Mouse (Mus musculus): ENCODE data around the gene Kncn.

The Kncn gene

DNA sequence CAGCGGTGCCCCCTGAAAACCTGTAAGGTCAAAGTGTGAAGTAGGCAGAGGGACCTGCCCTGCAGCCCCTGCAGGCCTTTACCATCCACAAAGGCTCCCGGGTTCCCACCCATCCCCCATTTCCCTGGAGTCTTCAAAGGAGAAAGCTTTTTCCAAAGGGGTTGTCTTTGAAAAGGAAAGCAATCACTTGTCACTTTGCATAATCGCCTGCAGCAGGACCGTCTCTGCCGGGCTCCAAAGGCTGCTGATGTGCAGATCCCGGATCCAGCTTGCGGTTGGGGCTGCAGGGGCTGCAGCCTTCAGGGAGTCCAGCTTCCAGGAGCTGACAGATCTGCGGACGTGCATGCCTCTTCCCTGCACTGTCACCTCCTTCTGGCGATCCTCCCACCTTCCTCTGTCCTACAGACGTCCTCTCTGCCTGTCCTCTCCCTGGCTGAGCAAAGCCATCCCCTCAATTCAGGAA is 6.0 kb upstream of the Kncn start:
- DNase-seq (ENCODE audit: extremely low read depth, insufficient read length, low spot score): no peak

DNA sequence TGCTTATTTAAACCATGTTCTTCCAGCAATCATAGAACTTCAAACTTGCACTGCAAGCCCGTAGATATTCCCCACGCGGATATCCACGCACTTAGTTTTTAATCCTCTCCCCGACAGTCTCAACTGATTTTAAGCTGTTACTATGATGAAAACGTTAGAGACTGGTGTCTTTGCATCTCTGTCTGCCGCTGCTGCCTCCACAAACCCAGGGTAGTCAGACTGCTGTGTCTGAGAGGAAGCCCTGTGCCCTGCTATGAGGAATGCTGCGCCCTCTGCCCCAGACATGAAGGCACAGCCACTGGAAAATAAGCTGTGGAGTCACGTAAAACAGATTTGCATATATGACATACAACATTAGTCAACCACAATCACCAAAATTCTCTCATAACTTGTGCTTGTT is 5.4 kb upstream of the Kncn start:
- DNase-seq (ENCODE audit: extremely low read depth, insufficient read length, low spot score): no peak

DNA sequence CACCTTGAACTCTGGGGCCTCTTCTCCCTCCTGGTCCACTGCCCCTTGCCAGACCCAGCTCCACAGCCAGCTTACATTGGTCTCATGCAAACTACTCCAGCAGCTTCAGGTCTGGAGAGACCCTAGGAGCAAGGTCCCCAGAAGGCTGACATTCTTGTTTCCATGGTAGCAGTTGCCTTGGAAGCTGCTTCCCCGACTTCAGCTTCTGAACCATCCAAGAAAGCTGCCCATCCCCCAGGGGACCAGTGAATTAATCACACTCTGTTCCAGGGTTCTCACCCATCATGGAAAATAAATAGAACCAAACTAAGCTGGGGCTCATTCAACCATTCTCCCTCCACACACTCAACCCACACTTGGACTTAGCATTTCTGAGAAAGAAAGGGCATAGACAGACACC is 3.0 kb upstream of the Kncn start:
- no peak for DNase-seq (ENCODE audit: extremely low read depth, insufficient read length, low spot score)

DNA sequence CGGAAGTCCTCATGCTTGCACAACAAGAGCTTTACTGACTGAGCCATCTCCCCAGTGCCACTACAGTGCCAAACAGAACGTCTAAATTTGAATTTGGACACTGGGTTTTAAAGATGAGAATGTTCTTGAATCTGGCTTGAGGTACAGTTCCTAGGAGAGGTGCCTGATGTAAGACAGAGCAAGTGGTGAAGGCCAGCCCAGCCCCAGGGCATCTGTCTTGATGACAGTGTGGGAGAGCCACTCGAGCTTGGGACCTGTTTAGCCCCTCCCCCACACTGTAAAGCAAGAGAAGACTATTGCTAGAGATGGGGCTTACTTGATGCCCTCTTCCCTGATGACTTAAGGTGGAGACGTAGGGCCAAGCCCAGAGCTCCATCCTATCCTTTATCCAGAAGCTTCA is 2.0 kb upstream of the Kncn start:
- no peak for DNase-seq (ENCODE audit: extremely low read depth, insufficient read length, low spot score)

DNA sequence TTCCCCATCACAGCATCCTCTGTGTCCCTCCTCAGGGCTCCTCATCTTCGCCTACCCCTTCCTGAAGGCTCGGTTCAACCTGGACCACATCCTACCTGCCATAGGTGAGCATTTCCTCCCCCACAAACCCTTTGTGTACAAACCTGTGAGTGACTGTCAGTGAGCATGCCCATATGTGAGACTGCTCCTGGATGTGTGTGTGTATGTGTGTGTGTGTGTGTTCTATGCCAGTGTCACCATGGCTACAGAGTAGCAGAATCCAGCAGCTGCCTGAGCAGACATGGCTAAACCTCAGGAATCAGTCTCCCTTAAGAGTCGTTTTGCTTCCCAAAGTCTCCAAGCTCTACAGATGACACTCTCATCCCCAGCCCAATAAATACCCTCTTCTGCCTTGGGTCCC is 1.6 kb downstream of the Kncn start:
- no peak for DNase-seq (ENCODE audit: extremely low read depth, insufficient read length, low spot score)

DNA sequence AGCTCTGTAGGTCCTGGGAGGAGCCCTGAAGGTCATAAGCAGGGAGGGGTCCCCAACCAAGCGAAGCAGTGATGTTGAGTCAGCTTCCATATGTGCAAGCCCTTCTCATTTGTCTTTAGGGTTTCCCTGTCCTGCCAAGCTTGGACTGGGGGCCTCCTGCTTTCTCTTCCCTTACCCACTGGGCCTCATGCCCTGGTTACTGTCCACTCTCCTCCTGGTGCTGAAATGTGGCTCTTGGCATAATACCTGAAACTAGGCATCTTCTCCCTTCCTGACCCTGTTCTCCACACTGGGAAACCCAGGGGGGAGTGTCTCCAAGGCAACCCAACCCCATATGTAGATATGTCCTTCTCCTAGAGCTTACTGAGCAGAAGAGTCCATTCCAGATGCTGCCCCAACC is 2.7 kb downstream of the Kncn start:
- DNase-seq (ENCODE audit: extremely low read depth, insufficient read length, low spot score): no peak

DNA sequence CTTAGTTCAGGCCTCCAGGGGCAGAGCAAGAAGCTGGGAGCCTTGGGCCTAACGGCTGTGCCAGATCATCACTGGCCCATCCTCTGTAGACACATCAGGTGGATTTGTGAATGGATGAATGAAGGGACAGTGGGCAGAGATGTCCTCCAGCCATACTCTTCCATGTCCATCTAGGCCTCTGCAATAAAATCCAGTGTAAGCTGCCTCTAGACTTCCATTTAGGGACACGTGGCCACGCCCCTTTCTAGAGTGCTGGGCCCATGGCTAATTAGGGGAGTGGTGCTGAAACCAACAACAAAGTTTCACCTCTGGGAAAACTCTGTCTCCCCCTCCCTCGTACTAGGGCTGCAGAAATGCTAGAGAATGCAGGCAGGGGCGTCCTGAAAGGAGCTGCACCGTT is 5.9 kb downstream of the Kncn start:
- no peak for DNase-seq (ENCODE audit: extremely low read depth, insufficient read length, low spot score)

DNA sequence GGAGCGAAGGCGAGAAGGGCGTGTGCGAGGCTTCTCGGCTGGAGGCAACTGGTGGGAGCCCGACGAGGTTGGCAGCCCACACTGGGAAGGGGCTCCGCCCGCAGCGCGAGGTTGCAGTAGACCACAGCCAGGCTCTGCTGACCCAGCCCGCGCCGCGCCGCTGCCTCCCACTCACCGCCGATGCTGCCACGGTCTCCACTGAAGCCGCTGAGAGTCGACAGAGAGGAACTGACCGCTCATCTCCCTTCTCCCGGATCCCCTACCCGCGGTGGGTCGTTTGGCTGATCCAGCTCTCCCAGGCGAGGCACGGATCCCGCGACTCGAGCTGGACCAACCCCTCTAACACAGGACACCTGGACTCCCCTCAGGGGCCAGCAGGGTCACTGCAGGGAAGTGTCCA is 6.4 kb downstream of the Kncn start, which contains the start of gene 6430628N08Rik:
6430628N08Rik (plus strand) TSS at position 113 of the 400 bp plus-strand sequence.
- DNase-seq (ENCODE audit: extremely low read depth, insufficient read length, low spot score): no peak

DNA sequence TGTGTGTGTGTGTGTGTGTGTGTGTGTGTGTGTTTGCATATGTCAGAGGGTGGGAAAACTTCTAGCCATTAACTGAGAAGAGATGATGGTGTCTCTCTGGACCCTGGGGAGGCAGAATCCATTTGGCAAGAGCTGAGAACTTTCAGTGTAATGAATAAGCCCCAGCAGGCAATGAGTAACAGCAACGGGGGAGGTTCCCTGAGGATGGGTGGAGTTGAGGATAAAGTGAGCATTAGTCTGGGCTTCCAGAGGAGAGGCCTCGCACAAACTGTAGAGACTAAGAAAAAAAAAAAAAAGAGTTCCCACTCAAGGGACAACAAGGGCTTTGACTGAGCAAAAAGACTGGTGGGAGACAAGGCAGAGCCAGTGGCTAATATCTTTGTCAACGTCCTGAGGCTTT is 10.1 kb downstream of the Kncn start:
- no peak for DNase-seq (ENCODE audit: extremely low read depth, insufficient read length, low spot score)

DNA sequence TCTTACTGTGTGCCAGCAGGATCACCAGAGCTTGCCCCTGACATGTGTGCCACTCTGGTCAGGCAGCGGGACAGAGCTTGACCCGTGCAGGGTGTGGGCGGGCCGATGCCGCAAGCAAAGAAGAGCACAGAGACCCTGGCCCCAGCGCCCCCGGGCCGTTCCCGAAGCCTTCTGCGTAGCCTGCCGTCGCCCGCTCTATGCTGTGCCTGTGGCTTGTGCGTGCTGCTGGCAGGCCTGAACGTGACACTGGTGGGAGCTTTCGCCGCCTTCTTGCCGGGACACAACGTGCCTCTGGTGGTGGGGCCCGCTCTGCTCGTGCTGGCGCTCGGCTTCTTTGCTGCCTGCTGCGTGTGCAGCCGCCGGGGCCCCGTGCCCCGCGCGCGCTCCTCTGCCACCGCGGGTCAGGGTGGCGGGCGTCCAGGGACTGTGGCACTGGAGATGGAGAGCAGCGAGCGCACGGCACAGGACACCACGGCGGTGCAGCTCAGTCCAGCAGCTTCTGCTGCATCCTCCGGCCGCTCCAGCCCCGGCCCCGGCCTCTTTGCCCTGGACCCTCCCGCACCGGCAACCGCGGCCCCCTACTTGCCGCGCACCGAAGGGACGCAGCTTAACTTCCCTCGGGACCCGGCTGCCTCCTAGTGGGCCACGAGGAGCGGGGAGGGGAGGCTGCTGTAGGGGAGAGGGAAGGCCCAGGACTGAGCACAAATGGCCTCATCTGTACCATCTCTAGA is 13.9 kb downstream of the Kncn start:
- no peak for DNase-seq (ENCODE audit: extremely low read depth, insufficient read length, low spot score)

DNA sequence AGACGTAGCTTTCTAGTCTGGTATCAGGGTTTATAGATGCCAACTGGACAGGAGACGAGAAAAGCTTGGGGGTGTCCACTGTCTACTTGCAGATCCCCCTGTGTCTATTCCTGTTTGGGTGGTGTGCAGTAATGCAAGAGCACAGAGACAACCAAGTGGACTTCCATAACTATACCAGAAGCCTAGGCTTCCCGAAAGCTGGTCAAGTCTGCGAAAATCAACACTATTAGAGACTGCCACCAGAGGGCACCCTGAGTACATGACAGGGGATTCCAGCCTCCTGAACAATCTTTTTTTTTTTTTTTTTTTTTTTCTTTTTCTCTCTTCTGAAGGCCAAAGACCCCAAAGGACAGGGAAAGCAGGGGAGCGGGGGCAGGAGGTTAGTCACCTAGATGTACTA is 18.6 kb downstream of the Kncn start:
- DNase-seq (ENCODE audit: extremely low read depth, insufficient read length, low spot score): no peak

DNA sequence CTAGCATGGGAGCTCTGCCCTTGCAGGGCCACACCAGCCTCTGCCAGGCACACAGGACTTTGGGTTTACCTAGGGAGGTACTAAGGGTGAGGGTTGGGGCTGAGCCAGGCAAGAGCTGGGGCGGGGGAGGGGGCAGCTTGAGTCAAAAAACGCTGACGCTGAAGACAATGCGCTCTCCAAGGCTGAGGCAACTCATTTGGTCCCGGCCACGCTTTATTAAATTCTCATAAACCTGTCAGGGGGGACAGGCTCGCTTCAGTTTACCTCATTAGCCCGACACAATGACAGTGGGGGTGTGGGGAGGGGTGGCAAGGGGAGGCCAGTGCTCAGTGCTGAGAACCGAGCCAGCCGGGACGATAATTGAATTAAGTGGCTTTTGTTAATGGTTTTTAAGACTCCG is 20.2 kb downstream of the Kncn start:
- DNase-seq (ENCODE audit: extremely low read depth, insufficient read length, low spot score): no peak

DNA sequence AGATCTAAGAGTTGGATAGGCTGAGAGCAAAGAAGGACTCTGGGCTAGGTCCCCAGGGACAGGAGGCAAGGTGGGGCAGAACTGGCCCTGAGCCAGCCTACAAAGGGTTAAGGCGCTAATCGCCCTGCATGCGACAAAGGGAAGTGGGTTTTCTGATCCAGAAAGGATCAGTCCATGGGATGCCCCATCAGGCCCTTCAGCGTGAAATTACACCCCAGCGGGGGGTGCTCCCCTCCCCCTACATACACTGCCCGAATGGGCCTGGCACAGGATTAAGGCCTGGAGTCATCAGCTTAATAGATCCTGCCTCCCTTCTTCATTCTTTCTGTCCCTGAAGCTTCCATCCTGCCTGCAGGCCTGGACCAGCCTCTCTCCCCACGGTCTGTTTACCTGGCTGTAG is 21.5 kb downstream of the Kncn start:
- no peak for DNase-seq (ENCODE audit: extremely low read depth, insufficient read length, low spot score)

DNA sequence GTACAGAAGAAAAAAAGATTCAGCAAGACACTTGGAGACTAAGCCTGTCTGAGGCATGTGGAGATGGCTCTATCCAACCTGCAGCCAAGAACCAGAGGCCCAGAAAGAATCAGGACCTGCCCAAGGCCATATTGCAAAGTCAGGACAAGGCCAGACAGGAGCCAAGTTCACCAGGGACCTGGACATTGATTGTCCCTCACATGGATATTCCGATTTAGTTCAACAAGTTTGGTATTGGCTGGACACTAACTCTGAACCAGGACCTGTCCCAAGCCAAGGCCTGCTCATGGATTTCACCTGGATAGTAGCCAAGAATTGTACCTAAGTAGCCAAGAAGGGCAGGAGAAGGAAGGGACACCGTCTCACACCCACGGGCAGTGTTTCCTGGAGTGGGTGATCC is 22.6 kb downstream of the Kncn start:
- DNase-seq (ENCODE audit: extremely low read depth, insufficient read length, low spot score): no peak

DNA sequence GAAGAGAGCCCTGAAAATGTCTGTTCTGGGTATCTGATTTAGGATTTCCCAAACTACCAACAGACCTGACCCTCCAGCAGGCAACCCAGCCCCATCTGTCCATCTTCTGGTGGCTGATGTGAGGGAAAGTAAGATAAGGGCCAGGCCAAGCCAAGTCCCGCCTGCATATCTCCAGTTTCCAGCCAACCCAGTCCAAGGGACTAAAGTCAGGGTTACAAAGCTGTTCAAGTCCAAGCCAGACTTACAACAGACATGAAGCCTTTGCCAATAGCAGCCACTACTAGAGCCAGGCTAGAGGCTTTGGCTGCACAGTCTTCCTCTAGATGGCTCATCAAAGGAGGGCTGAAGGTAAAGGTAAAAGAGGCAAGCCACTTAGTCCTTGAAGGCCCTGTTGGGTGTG is 23.8 kb downstream of the Kncn start:
- no peak for DNase-seq (ENCODE audit: extremely low read depth, insufficient read length, low spot score)

DNA sequence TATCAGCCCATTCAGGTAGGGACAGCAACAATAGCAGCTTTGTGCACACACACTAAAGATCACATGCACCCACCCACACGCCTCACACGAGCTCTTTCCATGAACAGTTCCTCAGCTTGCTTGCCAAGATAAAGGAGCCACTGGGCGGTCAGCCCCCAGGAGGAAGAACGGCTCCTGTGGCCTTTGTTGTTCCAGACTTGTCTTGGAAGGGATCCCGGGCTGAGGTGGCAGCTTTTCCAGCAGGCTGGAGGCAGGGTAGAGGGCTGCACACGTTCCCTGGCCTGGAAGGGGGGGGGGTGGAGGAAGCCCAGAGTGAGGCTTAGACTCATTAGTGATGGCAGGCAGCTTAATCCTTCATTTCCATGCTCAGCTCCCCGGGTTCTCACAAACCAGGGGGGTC is 24.4 kb downstream of the Kncn start:
- no peak for DNase-seq (ENCODE audit: extremely low read depth, insufficient read length, low spot score)

DNA sequence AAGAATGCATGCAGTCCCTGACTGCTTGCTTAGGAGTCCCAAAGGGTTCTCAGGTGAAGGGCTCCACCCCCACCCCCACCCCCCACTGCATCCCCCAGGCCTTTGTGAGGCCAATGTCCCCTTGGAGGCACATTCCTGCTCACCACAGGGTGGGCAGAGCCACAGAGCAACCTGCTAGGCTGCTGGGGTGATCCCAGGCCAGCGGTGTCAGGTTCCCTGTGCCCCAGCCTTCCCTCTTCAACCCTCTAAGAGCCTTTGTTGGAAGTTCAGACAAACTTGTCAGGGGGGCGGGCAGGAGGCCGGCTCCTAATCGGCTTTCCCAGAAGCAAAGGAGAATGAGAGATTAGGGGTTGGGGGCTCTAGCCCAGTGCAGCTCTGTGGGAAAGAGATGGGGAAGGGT is 27.4 kb downstream of the Kncn start:
- no peak for DNase-seq (ENCODE audit: extremely low read depth, insufficient read length, low spot score)

DNA sequence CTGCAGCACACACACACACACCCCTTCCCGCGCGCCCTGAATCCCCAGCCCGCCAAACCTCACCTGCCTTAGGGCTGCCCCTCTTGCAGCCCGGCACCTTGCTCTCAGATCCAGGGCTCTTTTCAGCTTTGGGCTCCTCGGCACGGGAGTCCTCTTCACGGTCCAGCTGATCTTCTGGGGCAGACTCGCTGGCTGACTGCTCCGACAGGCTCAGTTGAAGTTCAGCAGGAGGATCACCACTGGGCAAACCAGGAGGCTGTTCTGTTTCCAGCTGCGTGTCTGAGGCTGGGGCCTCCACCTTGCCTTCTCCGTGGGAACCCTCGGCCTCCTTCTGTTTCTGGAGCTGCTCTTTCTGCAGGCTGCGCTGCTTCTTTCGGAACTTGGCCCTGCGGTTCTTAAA is 35.7 kb downstream of the Kncn start:
- DNase-seq (ENCODE audit: extremely low read depth, insufficient read length, low spot score): no peak

DNA sequence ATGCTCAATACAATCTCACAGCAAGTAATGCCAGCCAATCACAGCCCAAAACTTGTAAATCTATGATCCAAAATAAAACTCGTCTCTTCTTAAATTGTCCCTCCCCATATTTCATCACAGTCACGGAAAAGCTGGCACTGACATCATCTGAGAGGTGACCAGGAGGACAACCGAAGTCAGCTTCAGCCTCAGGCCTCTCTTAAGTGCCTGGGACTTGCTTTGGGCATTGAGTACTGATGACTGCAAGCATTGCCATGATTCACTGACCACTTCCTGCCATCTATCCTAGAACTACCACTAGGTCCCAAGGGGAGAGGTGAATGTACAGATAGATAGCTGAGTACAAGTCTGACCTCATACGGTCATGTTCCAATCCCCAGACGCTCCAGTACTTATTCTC is 38.5 kb downstream of the Kncn start:
- DNase-seq (ENCODE audit: extremely low read depth, insufficient read length, low spot score): peak; percentile 65

DNA sequence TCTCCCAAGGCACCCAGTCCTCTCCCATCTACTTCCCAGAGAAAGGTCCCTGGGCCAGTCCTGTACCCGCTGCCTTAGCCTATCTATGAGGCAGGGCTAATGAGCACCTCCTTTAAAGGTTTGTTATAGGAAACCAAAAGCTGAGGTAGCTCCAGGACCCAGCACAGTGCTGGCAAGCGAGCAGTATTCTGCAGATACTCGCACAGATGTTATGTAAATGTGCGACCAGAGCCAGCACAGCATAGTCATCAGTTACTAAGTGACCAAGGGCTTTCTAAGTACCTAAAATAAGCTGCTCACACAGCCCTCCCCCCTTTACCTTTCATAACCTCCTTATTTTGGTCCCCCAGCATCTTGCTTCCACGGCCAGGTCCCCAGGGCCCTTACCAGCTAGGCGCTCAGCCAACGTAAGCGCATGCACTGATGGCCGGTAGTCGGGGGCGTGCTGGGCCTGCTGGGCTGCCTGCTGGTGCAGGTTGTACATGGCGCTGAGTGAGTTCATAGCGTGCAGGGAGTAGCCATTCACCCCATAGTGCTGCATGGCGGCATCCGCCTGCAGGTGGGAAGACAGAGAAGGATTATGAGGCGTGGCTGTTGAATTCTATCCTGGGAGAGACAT is 39.2 kb downstream of the Kncn start:
- peak; percentile 43 for DNase-seq (ENCODE audit: extremely low read depth, insufficient read length, low spot score)

DNA sequence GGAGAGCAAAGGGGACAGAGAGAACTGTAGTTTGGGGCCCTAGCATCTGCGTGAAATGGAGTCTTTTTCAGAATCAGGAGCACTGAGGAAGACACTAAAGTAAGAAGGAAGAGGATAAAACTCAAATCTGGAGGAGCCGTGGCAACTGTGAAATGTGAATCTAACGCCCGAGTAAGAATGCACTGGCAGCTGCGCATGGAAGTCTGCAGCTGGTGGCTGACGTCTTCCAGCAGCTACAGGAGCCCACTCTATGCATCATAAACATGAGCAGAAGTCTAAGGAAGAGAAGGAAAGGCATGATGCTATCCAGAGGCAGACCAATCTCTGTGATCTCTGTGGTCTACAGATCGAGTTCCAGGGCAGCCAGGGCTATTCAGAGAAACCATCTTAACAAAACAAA is 43.4 kb downstream of the Kncn start:
- no peak for DNase-seq (ENCODE audit: extremely low read depth, insufficient read length, low spot score)

DNA sequence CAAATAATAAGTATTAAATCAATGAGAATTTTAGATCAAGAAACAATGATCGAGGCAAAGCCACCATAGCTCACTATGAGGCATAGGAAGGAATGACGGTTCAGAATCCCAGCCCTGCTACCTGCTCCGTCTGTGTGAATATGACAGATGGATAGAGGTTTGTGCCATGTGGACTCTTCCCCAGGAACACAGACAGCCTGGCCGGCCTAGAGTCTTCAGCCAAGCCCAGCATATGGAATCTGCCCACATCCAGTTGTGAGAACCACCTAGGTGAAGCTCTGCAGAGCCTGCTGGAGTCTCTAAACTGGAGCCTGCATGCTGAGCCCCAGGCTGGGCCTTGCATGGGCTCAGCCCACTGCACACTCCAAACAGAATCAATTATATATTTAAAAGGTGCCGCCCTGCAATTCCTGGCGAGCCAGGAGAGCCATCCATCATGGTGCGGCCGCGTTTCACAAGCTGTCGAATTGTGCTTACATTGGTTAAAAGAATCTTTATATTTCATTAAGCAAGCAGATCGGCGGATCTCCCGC is 47.4 kb downstream of the Kncn start:
- no peak for DNase-seq (ENCODE audit: extremely low read depth, insufficient read length, low spot score)
